Mouse (Mus musculus): ENCODE measurements around the gene Mogat1.

The Mogat1 gene

DNA sequence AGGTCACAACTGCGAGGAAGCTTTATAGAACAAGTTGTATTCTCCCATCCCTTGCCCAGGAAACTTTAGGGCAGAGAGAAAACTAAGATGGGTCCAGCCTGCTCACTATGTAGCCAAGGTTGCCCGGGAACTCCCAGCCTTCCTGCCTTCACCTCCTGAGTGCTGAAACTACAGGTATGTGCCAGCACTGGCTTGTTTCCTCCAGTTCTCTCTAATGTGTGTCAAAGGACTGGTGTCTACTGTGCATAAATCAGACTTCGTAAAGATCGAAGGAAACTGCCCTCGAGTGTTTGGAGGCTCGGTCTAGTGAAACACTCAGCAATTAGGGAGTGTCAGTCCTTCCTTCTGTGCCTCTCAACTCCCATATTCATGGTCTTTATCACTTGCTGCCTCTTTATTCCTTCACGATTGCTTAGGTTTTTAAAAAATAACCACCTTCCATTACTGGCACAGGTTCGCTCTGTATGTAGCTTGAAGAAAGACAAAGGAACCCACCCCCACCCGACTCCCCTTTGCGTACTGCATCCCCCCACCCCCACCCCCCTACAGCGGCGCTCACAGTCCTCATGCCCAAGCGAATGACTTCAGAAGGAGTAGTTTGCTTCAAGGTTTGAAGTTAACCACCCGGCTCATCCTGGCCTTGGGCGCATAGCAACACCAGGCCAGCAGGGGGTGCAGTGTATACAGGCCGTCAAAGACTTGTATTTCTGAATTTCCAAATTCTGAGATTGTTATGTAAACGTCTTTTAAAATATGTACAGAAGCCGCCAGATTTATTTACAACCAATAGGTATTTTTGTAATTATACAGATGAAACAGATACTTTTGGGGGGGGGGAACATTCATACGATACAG is 25.7 kb downstream of the Mogat1 start:
- peak; percentile 59 for DNase-seq (ENCODE audit: low read depth, low spot score)

DNA sequence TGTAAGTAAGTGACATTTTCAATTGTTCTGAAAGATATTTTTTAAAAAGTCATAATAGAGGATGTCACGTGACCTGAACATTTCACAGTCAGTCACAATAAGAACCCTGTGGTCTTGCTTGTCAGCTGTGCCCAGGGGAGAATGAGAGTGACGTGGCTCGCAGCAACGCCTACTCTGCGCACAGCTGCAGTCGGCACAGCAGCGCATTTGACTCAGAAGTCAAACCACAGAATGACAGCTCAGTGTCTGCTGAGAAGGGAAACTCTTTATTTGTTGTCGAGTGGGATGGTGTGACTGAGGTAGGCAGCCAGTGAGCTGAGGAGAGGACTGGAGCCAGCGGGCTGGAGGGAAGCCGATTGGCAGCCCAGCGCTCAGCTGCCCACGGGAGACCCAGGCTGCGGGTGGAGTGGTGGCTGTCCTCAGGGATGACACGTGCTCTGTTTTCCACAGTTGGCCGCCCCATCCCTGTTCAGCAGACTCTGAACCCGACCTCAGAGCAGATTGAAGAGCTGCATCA is 26.8 kb downstream of the Mogat1 start:
- DNase-seq (ENCODE audit: low read depth, low spot score): peak; percentile 11

DNA sequence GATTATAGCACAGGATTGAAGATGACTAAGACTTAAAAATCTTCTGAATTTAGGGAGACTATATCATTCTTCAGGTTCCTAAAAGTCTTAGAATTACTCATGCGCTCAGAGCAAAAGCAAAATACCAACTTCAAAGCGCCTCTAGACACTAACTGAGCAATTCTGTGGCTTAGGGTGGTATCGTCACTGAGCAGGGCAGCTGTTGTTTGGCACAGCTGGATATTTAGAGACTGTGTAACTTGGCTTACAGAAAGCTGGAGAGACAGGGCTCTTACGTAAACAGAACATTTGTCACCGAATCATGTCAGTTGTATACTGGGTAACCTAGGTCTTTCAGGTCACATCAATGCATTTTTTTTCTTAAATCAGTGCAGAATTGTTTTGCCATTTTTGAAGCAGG is 27.6 kb downstream of the Mogat1 start:
- no peak for DNase-seq (ENCODE audit: low read depth, low spot score)

DNA sequence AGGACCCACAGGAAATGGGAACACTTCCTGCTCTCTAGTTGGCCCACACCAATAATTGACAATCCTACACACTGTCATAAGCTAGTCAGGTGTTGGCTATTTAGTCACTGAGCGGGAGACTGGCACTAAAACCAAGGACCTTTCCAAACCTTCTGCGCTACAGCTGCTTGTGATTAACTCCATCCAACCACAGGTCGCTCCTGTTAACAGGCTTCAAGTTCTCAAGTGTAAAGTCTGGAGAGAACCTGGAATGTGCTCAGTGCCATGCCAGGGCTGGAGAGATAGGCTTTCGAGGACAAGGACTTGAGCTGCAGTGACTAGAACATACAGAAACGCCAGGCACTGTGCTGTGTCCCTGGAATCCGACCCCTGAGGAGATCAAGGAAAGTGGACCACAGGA is 28.4 kb downstream of the Mogat1 start:
- no peak for DNase-seq (ENCODE audit: low read depth, low spot score)

DNA sequence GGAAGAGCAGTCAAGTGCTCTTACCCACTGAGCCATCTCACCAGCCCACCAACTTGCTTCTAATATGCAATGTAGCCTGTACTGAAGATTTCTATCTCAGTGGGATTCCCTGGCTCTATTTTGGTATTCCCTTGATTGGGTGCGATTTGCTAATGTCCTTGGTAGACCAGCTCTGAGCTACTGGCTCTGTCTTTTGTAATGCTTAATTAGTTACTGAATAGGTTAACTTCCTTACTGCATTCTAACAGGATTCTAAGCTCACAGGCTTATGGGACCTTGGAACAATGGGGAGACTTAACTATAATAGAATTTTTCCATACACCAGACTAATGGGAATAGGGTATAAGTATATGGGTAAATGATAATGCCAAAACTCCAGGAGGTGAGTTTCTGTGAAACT is 32.8 kb downstream of the Mogat1 start:
- DNase-seq (ENCODE audit: low read depth, low spot score): peak; percentile 78

DNA sequence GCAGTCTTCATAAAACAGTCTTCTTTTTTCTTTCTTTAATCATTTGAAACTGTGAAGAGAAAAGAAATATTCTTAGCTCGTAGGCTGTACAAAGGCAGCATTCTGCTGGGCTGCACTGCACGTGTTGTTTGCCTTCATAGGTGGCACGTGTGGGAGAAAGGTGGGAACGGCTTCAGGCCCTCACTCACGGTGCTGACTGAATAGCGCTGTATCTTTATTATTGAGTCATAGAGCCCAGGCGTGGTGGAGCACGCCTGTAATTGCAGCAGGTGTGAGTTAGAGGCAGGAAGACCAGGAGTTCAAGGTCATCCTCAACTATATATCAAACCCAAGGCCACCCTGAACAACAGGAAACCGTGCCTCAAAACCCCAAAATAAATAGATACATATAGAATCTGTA is 35.5 kb downstream of the Mogat1 start:
- DNase-seq (ENCODE audit: low read depth, low spot score): no peak

DNA sequence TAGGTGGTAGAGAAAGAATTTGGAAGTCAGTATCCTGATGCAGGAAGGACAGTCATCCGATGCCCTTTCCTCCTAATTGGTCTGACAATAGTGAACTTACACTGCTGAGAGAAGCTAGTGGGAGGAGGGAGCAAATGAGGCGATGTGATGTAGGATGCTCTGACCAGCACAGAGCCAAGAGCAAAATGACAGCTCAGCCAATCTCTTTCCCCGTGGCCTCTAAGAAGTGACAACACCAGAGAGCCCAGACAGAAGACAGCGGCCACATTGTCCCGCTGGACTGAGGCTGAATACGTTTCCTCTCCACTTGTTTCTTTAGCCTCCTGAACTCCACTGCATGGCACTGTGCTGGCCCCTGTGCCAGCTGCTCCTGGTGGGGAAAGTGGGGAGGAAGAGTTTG is 38.2 kb downstream of the Mogat1 start:
- DNase-seq (ENCODE audit: low read depth, low spot score): no peak

DNA sequence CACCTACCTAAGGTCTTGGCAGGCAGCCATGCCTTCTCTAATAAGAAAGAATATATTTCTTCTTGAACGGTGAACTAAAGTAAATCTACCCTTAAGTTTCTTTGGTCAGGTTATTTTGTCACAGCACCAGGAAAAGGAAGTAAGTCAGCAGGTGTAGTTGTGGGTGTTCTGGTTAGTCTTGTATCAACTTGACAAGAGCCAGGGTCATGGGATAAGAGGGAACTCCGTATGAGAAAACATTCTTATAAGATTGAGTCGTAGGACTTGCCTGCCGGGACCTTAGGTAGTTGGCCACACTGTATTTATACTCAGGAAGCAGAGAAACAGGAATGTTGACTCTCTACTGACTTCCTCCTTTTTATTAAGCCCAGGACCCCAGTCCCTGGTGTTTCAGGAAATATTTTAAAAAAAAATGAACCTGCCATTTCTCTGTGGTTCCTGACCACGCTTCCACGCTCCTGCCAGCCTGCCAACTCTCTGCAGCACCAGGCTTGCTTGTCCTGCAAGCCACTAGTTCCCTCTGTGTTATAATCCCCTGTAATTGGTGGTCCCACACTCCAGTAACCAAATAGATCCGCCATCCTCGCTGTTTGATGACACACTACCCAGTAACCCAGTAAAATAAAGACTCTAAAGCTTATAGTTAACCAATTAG is 43.3 kb downstream of the Mogat1 start:
- no peak for DNase-seq (ENCODE audit: low read depth, low spot score)

DNA sequence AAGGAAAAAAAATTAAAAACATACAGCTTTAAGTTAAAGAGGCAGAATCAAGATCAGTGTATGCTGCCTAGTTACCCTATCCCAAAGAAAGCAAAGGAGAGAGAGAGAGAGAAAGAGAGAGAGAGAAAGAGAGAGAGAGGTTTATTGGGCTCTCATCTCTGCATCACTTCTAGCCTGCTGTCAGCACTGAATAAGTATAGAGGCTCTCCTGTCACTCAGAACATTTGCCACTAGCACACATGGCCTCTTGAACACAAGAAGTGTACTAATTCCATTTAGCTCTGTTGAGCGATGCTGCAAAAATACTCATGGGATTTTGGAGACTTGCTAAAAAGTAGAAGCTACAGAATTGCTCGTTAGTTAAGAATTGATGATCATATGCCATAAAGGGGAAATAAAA is 56.2 kb downstream of the Mogat1 start:
- no peak for DNase-seq (ENCODE audit: low read depth, low spot score)

DNA sequence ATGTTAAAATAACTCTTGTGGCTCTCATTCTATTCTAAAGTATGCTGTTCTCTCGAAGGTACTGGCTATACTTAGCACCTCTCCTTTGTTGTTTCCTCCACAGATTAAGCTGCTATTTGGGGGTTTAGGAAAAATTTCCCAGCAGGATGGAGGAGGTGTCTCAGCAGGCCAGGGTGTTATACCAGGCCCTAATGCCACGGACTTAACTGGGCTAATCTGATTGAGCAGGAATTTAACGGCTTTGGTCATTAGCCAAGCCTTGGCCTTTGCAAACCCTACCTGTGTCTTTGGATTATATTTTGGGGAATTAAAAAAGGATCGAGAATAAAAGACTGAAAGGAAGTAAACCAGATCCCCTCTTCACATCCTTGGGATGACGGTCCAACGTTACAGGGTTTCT is 56.6 kb downstream of the Mogat1 start:
- DNase-seq (ENCODE audit: low read depth, low spot score): no peak

DNA sequence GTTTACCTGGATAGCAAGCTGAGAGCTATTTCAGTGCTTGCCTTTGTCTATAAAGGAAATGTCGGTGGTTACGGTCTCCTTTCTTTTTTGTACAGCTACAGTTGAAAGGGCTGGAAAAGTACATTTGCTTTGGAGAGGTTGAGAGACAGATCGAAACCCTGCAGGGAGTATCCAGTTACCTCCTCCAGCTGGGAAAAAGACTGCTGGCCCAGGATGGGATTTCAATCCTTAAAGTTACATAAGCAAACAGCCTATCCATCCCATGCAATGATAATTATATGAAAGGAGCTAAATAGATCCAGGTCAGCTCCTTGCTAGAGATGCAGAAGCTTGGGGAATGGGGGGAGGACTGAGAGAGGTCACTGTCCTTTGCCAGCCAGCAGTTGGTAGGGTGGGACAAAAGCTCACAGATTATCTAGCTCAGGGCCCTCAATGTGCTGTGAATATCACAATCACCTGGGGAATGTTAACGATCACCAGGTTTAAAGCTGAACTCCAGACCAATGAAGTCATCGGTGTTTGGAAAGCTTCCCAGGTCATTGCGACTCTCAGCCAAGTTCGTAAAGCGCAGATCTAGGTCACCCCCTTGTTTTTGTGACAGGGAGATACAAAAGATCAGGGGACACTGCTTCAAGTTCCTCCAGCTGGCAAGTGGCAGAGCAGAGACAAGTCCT is 57.2 kb downstream of the Mogat1 start:
- DNase-seq (ENCODE audit: low read depth, low spot score): peak; percentile 38

DNA sequence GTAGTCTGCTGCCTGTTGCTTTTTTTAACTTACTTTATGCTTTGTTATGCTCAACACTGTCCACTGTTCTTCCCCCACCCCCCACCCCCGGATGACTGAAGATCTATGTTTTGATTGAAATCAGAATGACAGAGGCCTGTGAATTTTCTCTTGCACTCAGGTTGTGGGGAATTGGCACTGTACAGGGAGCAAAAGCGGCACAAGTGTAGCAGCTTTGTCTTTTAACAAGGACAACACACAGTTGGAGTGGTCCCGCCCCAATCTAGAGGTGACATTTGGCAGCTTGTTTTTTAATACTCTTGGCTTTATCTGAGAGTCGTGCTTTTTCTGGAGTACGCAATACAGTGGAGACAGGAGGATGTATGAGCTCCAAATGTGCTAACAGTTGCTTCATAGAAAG is 58.8 kb downstream of the Mogat1 start:
- DNase-seq (ENCODE audit: low read depth, low spot score): peak; percentile 11

DNA sequence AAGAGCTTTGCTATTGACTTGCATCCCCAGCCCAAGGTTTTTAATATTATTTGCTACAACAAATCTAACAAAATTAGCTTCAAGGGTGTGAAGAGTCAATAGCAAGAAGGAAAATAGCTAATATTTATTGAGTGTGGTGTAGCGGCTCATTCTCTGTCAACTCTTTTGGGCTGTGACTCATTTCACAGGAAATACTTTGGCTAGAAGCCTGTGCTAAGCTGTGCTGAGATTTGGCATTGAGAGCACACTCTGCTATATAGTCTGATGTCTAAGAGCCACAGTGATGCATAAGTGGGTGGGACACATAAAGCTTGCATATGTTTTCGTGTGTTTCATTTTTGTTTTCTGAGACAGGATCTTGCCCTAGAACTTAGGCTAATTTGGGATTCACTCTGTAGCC is 74.3 kb downstream of the Mogat1 start:
- DNase-seq (ENCODE audit: low read depth, low spot score): no peak

DNA sequence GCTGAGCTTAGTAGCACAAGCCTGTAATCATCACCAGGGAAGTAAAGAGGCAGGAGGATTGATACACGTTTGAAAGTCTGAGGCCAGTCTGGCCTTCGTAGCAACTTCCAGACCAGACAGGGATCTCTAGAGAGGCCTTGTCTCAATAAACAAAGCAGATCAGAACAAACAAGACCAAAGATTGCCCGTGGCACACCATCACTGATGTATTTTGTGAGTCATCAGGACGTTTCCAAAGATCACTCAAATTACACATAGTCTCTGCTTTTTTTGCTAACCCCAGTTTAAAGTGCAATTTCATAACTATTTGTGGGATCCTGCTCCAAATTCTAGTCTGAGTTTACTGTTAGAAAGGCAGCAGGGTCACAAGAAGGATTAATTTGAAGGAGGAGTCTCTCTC is 76.2 kb downstream of the Mogat1 start:
- DNase-seq (ENCODE audit: low read depth, low spot score): no peak
